Mouse (Mus musculus) thymus, postnatal 36 days (tissue): ENCODE results near the gene Dcpp2.
A peak's percentile ranks its signal among the peaks of the same experiment; 100 is the strongest.
"Not testable (repeated sequence)": the region's sequence is repeated elsewhere in the genome, so short reads cannot be mapped to it uniquely, and the experiment has no call there.

Experiments
- DNase-seq, 2 experiments: peaks; one replicate each; pipeline ENCODE4 v3.0.0; 2022; ENCODE audit warnings: mixed read lengths in 2 of 2

Dcpp2 gene

GRCm38 (mm10) chr17:23880576-23880975, at the start of gene Dcpp2, which contains the start of gene Dcpp1:
Dcpp2 (plus strand) TSS chr17:23880880.
Dcpp1 (plus strand) TSS chr17:23880876.
- not testable (repeated sequence) for DNase-seq

GRCm38 (mm10) chr17:23831201-23831600, 49.5 kb upstream of the Dcpp2 start:
- no peak for DNase-seq

- no peak for DNase-seq
Measured at GRCm38 (mm10) chr17:23836006-23836575, 44.6 kb upstream of the Dcpp2 start, which contains the start of gene Prss33. Prss33 (minus strand) TSS chr17:23836056.

- DNase-seq = peak; percentile 41 to 60
Measured at GRCm38 (mm10) chr17:23841145-23841544, 39.5 kb upstream of the Dcpp2 start.

- DNase-seq = no peak
Measured at GRCm38 (mm10) chr17:23843141-23843811, 37.4 kb upstream of the Dcpp2 start.

- DNase-seq = peak; percentile 61
Measured at GRCm38 (mm10) chr17:23843812-23844273, 36.8 kb upstream of the Dcpp2 start, which contains the start of the genes Prss32 and Prss41. Prss32 (plus strand) TSS chr17:23843855. Prss41 (minus strand) TSS chr17:23844172.

GRCm38 (mm10) chr17:23850028-23850427, 30.7 kb upstream of the Dcpp2 start:
- no peak for DNase-seq

GRCm38 (mm10) chr17:23850853-23851749, 29.6 kb upstream of the Dcpp2 start:
- DNase-seq = peak; percentile 44 to 61

GRCm38 (mm10) chr17:23853292-23853691, 27.4 kb upstream of the Dcpp2 start:
- peak; percentile 60 to 65 for DNase-seq

GRCm38 (mm10) chr17:23854229-23854765, 26.4 kb upstream of the Dcpp2 start:
- DNase-seq = no peak

GRCm38 (mm10) chr17:23857193-23857592, 23.5 kb upstream of the Dcpp2 start:
- DNase-seq = no peak

GRCm38 (mm10) chr17:23857913-23858312, 22.8 kb upstream of the Dcpp2 start:
- no peak for DNase-seq

GRCm38 (mm10) chr17:23862926-23863325, 17.8 kb upstream of the Dcpp2 start:
- no peak for DNase-seq

GRCm38 (mm10) chr17:23867756-23868155, 12.9 kb upstream of the Dcpp2 start, which contains the start of gene Prss21:
Prss21 (plus strand) TSS chr17:23868056.
- DNase-seq = no peak

- no peak for DNase-seq
Measured at GRCm38 (mm10) chr17:23868513-23868912, 12.2 kb upstream of the Dcpp2 start.

GRCm38 (mm10) chr17:23873884-23874856, 6.5 kb upstream of the Dcpp2 start:
- no peak for DNase-seq

GRCm38 (mm10) chr17:23876741-23877140, 3.9 kb upstream of the Dcpp2 start:
- no peak for DNase-seq

GRCm38 (mm10) chr17:23877166-23877565, 3.5 kb upstream of the Dcpp2 start:
- no peak for DNase-seq

GRCm38 (mm10) chr17:23917158-23917557, 36.5 kb downstream of the Dcpp2 start, which contains the start of gene Dcpp3:
Dcpp3 (plus strand) TSS chr17:23917458.
- DNase-seq = not testable (repeated sequence)

GRCm38 (mm10) chr17:23924531-23925007, 43.9 kb downstream of the Dcpp2 start:
- peak; percentile 82 to 89 for DNase-seq

GRCm38 (mm10) chr17:23925090-23925493, 44.4 kb downstream of the Dcpp2 start:
- peak in 1 of 2 experiments; percentile 47 for DNase-seq
